Mouse (Mus musculus) olfactory bulb, adult 2 months (tissue): ENCODE data around the gene Cnot11. TPM values are rescaled to one million over a fixed set of nuclear protein-coding genes. Genes with fewer than 3 reads are reported as not detected.

Experiments
- H3K27ac ChIP-seq: fragments of 200-500 bp; 2 replicates; pipeline ENCODE4 v1.5.1; 2012; ENCODE audit warnings: low read depth, low read length; ENCODE audit not compliant: insufficient read depth
- H3K4me1 ChIP-seq: fragments of 200-500 bp; 2 replicates; pipeline ENCODE4 v1.6.1; 2012; ENCODE audit warnings: low read length; ENCODE audit not compliant: control insufficient read depth, insufficient read depth
- H3K4me3 ChIP-seq: fragments of 200-500 bp; 2 replicates; pipeline ENCODE4 v1.5.1; 2012; ENCODE audit warnings: mild to moderate bottlenecking, low read depth, low read length, moderate library complexity; ENCODE audit not compliant: insufficient read depth
- CTCF ChIP-seq: fragments of 200-500 bp; IDR thresholded peaks from 2 replicates; pipeline ENCODE4 v1.5.1; 2012; ENCODE audit warnings: low read depth, mild to moderate bottlenecking, low read length, moderate library complexity; ENCODE audit not compliant: insufficient read depth
- POLR2A ChIP-seq: fragments of 200-500 bp; IDR thresholded peaks from 2 replicates; pipeline ENCODE4 v1.6.1; 2012; ENCODE audit warnings: mild to moderate bottlenecking, low read depth, low read length, moderate library complexity; ENCODE audit not compliant: insufficient read depth
- WGBS: fragments of 180-500 bp; shearing (Covaris S2); methylation state at CpG from one replicate; pipeline ENCODE4 v1.1.7; 2018; 5-methylcytosine and 5-hydroxymethylcytosine counted together
- polyA plus RNA-seq: library from polyadenylated mRNA; stranded (reverse); fragments of >200 nt; gene quantifications from 2 replicates; pipeline ENCODE4 v1.2.4, GENCODE M21; 2012; ENCODE audit warnings: low replicate concordance; ENCODE audit not compliant: missing spikeins, insufficient read depth, insufficient read length

The Cnot11 gene
- polyA plus RNA-seq, 1 experiment = not detected

- TF ChIP-seq CTCF (no peak), POLR2A (no peak)
- WGBS = 71% methylated on average over 8 of the region's 8 CpGs
- H3K4me3 ChIP-seq = no peak overlapping the region
- H3K27ac ChIP-seq = no peak overlapping the region
- peaks cover 4% of the 10 kb centered on the region for H3K4me1 ChIP-seq
Observed at GRCm38 (mm10) chr1:39511775-39512174, 23.0 kb upstream of the Cnot11 start.

- Histone ChIP-seq H3K27ac (no peak overlapping the region), H3K4me1 (peaks cover 4% of the 10 kb centered on the region)
- WGBS = 73% methylated on average over 1 of the region's 1 CpGs
Observed at GRCm38 (mm10) chr1:39512183-39512582, 22.6 kb upstream of the Cnot11 start.

GRCm38 (mm10) chr1:39515303-39515991 is 19.3 kb upstream of the Cnot11 start:
- 77% methylated on average over 10 of the region's 10 CpGs for WGBS
- peaks cover 4% of the 10 kb centered on the region for H3K4me1 ChIP-seq
- H3K27ac ChIP-seq = no peak overlapping the region
- H3K4me3 ChIP-seq = no peak overlapping the region
- TF ChIP-seq CTCF = no peak

More at GRCm38 (mm10) chr1:39512183-39512582, 22.6 kb upstream of the Cnot11 start:
- no peak overlapping the region for H3K4me3 ChIP-seq
- no peak for TF ChIP-seq CTCF
- no peak for TF ChIP-seq POLR2A

- no peak for TF ChIP-seq CTCF
- TF ChIP-seq POLR2A = no peak
- Histone ChIP-seq H3K4me3 (no peak overlapping the region), H3K4me1 (no peaks in the 10 kb centered on the region), H3K27ac (no peak overlapping the region)
- WGBS = 86% methylated on average over 7 of the region's 7 CpGs
Observed at GRCm38 (mm10) chr1:39521326-39521725, 13.5 kb upstream of the Cnot11 start.

- no peak overlapping the region for H3K27ac ChIP-seq
- TF ChIP-seq POLR2A (no peak), CTCF (0 out of 2 replicates have a peak, but pooled peaks have one; percentile 10)
- no peak overlapping the region for H3K4me3 ChIP-seq
- H3K4me1 ChIP-seq = no peaks in the 10 kb centered on the region
- 26% methylated on average over 5 of the region's 5 CpGs for WGBS
Observed at GRCm38 (mm10) chr1:39522519-39522918, 12.3 kb upstream of the Cnot11 start.

- Histone ChIP-seq H3K4me1 (no peaks in the 10 kb centered on the region), H3K4me3 (no peak overlapping the region), H3K27ac (no peak overlapping the region)
- WGBS = 75% methylated on average over 7 of the region's 7 CpGs
- TF ChIP-seq CTCF = no peak
- TF ChIP-seq POLR2A = no peak
Observed at GRCm38 (mm10) chr1:39525763-39526162, 9.0 kb upstream of the Cnot11 start.

- no peaks in the 10 kb centered on the region for H3K4me1 ChIP-seq
- TF ChIP-seq POLR2A (no peak), CTCF (no peak)
- 84% methylated on average over 9 of the region's 9 CpGs for WGBS
- H3K27ac ChIP-seq = no peak overlapping the region
- no peak overlapping the region for H3K4me3 ChIP-seq
Observed at GRCm38 (mm10) chr1:39526371-39527167, 8.2 kb upstream of the Cnot11 start.

- peak; percentile 40; the same call in 1 of the 2 replicates for TF ChIP-seq CTCF
- TF ChIP-seq POLR2A = no peak
- no peak overlapping the region for H3K4me3 ChIP-seq
- H3K27ac ChIP-seq = no peak overlapping the region
- H3K4me1 ChIP-seq = no peaks in the 10 kb centered on the region
- 16% methylated on average over 7 of the region's 7 CpGs for WGBS
Observed at GRCm38 (mm10) chr1:39527432-39527831, 7.4 kb upstream of the Cnot11 start.

- H3K27ac ChIP-seq = no peak overlapping the region
- WGBS = 60% methylated on average over 6 of the region's 6 CpGs
- H3K4me1 ChIP-seq = no peaks in the 10 kb centered on the region
- TF ChIP-seq POLR2A = no peak
- no peak for TF ChIP-seq CTCF
- H3K4me3 ChIP-seq = no peak overlapping the region
Observed at GRCm38 (mm10) chr1:39528319-39528718, 6.5 kb upstream of the Cnot11 start.
